In the genomic region with DNA sequence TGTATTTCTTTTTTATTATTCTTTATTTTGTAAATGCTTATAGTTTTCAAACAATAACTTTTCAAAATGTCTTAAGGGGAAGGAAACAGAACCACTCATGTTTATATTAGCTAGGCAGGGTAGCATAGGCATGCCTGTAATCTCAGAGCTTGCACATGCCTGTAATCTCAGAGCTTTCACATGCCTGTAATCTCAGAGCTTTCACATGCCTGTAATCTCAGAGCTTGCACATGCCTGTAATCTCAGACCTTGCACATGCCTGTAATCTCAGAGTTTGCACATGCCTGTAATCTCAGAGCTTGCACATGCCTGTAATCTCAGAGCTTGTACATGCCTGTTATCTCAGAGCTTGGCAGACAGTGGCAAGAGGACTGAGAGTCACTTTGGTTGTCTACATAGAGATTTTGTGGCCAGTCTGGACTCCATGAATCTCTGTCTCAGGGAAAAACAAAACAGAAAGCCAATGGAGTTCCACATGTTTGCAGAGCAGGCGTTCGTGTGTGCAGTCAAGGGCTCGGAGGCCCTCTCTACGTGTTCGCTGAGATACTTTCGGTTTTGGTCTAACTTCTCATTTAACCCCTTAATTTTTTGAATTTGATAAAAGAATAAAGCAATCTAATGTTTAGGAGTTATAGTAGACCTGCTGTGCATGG, we compare ENCODE assay signal across 17 mouse cellular contexts. TPM values are rescaled to one million over a fixed set of nuclear protein-coding genes. Genes with fewer than 3 reads are reported as not detected.
DNase-seq lines count a peak whose midpoint lies in the region; ATAC-seq and TF ChIP-seq lines count a peak whose summit lies in the region.
"Had no signal": no experiment of that assay in that cellular context is flagged by ENCODE, and none has a peak within 500 bp of the region (broad histone marks: within the 10 kb centered on the region; RNA-seq: fewer than 3 reads in every experiment).

No protein-coding gene starts in this region.

- 95% methylated on average over 6 of the region's 6 CpGs for WGBS in hindbrain, embryonic 16.5 days

- H3K27ac ChIP-seq in layer of hippocampus, adult 2 months = peak overlapping the region; percentile 10; the same call in 1 of the 2 replicates
- H3K27ac ChIP-seq in MEL (ENCODE audit: control insufficient read depth, low read depth, low read length) = no peak overlapping the region
- no peak overlapping the region for H3K27ac ChIP-seq in hindbrain, embryonic 16.5 days (ENCODE audit: low read depth, low read length)
- H3K27ac ChIP-seq: heart, embryonic 15.5 days; limb, embryonic 15.5 days; midbrain, embryonic 13.5 days; neural tube, embryonic 12.5 days had no signal

- no peak overlapping the region for H3K4me3 ChIP-seq in layer of hippocampus, adult 2 months
- H3K4me3 ChIP-seq in MEL (ENCODE audit: control insufficient read depth in 1 of 2, insufficient read depth in 1 of 2, low read depth in 2 of 2, low read length in 2 of 2) = no peak overlapping the region
- peak overlapping the region; percentile 38 for H3K4me3 ChIP-seq in megakaryocyte, embryonic 14.5 days (replicated peaks)
- H3K4me3 ChIP-seq in hindbrain, embryonic 16.5 days (ENCODE audit: low read length) = no peak overlapping the region
- H3K4me3 ChIP-seq: heart, embryonic 15.5 days; limb, embryonic 15.5 days; midbrain, embryonic 13.5 days; neural tube, embryonic 12.5 days had no signal

- H3K9me3 ChIP-seq in MEL (replicated peaks; ENCODE audit: insufficient read depth, low read length) = no peaks in the 10 kb centered on the region
- no peaks in the 10 kb centered on the region for H3K9me3 ChIP-seq in megakaryocyte, embryonic 14.5 days
- H3K9me3 ChIP-seq in hindbrain, embryonic 16.5 days (ENCODE audit: control insufficient read depth, low read length) = no peaks in the 10 kb centered on the region
- H3K9me3 ChIP-seq: heart, embryonic 15.5 days; limb, embryonic 15.5 days; midbrain, embryonic 13.5 days; neural tube, embryonic 12.5 days had no signal

- TF ChIP-seq CTCF in layer of hippocampus, adult 2 months (conservative IDR thresholded peaks at IDR 0.05) = no peak
- TF ChIP-seq CTCF in MEL (IDR thresholded peaks at IDR 0.05 in 2 of 3, conservative IDR thresholded peaks at IDR 0.05 in 1 of 3; ENCODE audit: control insufficient read depth in 1 of 3, insufficient read depth in 1 of 3, low read depth in 2 of 3, low read length in 3 of 3, poor library complexity in 1 of 3, severe bottlenecking in 1 of 3) = no peak

- no peak overlapping the region for H3K9ac ChIP-seq in MEL (ENCODE audit: control insufficient read depth, low read depth, low read length, poor library complexity, severe bottlenecking)
- no peak overlapping the region for H3K9ac ChIP-seq in hindbrain, embryonic 16.5 days (ENCODE audit: low read depth, low read length)
- H3K9ac ChIP-seq: heart, embryonic 15.5 days; limb, embryonic 15.5 days; midbrain, embryonic 13.5 days; neural tube, embryonic 12.5 days had no signal

- ATAC-seq in hindbrain, embryonic 16.5 days = no peak
- ATAC-seq: forebrain, embryonic 14.5 days; midbrain, embryonic 13.5 days had no signal

- TF ChIP-seq POLR2A in MEL (IDR thresholded peaks at IDR 0.05; ENCODE audit: control insufficient read depth in 1 of 2, insufficient read depth in 1 of 2, low read depth in 1 of 2, low read length in 2 of 2, poor library complexity in 1 of 2) = no peak

- H3K36me3 ChIP-seq in MEL (ENCODE audit: control insufficient read depth in 1 of 2, insufficient read depth in 2 of 2, low read length in 2 of 2) = no peaks in the 10 kb centered on the region
- no peaks in the 10 kb centered on the region for H3K36me3 ChIP-seq in megakaryocyte, embryonic 14.5 days (replicated peaks; ENCODE audit: low read length)
- H3K36me3 ChIP-seq in hindbrain, embryonic 16.5 days (ENCODE audit: control insufficient read depth, insufficient read depth, low read length) = no peaks in the 10 kb centered on the region
- H3K36me3 ChIP-seq: heart, embryonic 15.5 days; limb, embryonic 15.5 days; midbrain, embryonic 13.5 days; neural tube, embryonic 12.5 days had no signal

- H3K4me1 ChIP-seq in MEL (ENCODE audit: control insufficient read depth in 1 of 2, insufficient read depth in 2 of 2, low read length in 2 of 2) = no peaks in the 10 kb centered on the region
- H3K4me1 ChIP-seq in megakaryocyte, embryonic 14.5 days = no peaks in the 10 kb centered on the region
- no peaks in the 10 kb centered on the region for H3K4me1 ChIP-seq in hindbrain, embryonic 16.5 days (ENCODE audit: control insufficient read depth, insufficient read depth, low read depth, low read length)
- H3K4me1 ChIP-seq: heart, embryonic 15.5 days; limb, embryonic 15.5 days; midbrain, embryonic 13.5 days; neural tube, embryonic 12.5 days had no signal

- no peak for TF ChIP-seq EP300 in MEL (IDR thresholded peaks at IDR 0.05; ENCODE audit: low read depth in 1 of 2, low read length in 2 of 2)

- peaks cover 0 to 1% of the 10 kb centered on the region in 2 experiments; a peak in 1 of 4 replicates for H3K27me3 ChIP-seq in MEL (ENCODE audit: control insufficient read depth in 1 of 2, insufficient read depth in 2 of 2, low read length in 2 of 2)
- no peaks in the 10 kb centered on the region for H3K27me3 ChIP-seq in megakaryocyte, embryonic 14.5 days (replicated peaks)
- no peaks in the 10 kb centered on the region for H3K27me3 ChIP-seq in hindbrain, embryonic 16.5 days (replicated peaks; ENCODE audit: control insufficient read depth, insufficient read depth, low read length)
- H3K27me3 ChIP-seq: heart, embryonic 15.5 days; limb, embryonic 15.5 days; midbrain, embryonic 13.5 days; neural tube, embryonic 12.5 days had no signal

- H3K4me2 ChIP-seq in hindbrain, embryonic 16.5 days (ENCODE audit: low read length) = no peak overlapping the region
- H3K4me2 ChIP-seq: heart, embryonic 15.5 days; limb, embryonic 15.5 days; midbrain, embryonic 13.5 days; neural tube, embryonic 12.5 days had no signal

- no peak for DNase-seq in layer of hippocampus, adult 2 months (ENCODE audit: low spot score in 2 of 2)
- DNase-seq in layer of hippocampus, postnatal 14 days (ENCODE audit: low spot score in 2 of 2) = no peak
- DNase-seq in 416B (ENCODE audit: low read depth) (peak; percentile 47), MEL (ENCODE audit: low read depth, low spot score) (no peak)
- no peak for DNase-seq in adrenal gland, postnatal 10 days
- DNase-seq: adrenal gland, adult 8-10 months; gastrocnemius, postnatal 14 days; kidney, postnatal 10 days; retina, postnatal 1 day; spleen, adult 18-20 months had no signal

- no peaks in the 10 kb centered on the region for H3K79me2 ChIP-seq in MEL (ENCODE audit: control insufficient read depth, insufficient read depth, low read length, poor library complexity)

- no peak for TF ChIP-seq RAD21 in MEL (IDR thresholded peaks at IDR 0.05; ENCODE audit: low read depth, low read length)

TF ChIP-seq in MEL, 35 proteins besides CTCF, POLR2A, EP300 and RAD21:
- TF ChIP-seq RCOR1 (IDR thresholded peaks at IDR 0.05; ENCODE audit: low read depth, low read length) = 0 out of 2 replicates have a peak, but pooled peaks have one; percentile 27
- no peak for TF ChIP-seq MAZ (IDR thresholded peaks at IDR 0.05; ENCODE audit: low read depth, low read length)

RNA-seq across cellular contexts. Expression of a gene that starts 10.8 kb away (rescaled TPM):
- total RNA-seq in layer of hippocampus, adult 2 months (2021) = 1 to 10 TPM; 8.7 to 8.9 TPM
- 1 to 10 TPM; 5.8 to 7.5 TPM for total RNA-seq in layer of hippocampus, postnatal 14 days (2021)
- total RNA-seq in MEL (2012; rRNA removed) = not detected in 2 replicates
- polyA plus RNA-seq in MEL (2012; ENCODE audit: insufficient read depth in 1 of 2, insufficient read length in 2 of 2, low read depth in 1 of 2, low replicate concordance in 2 of 2, missing spikeins in 1 of 2) = not detected
- not detected in 2 replicates for polyA plus RNA-seq in megakaryocyte, embryonic 14.5 days (2012; ENCODE audit: insufficient read depth, low replicate concordance)
- polyA plus RNA-seq in hindbrain, embryonic 16.5 days (2015; fragmentation: Nextera tagmentation; extraction: Ambion mirVana) = 11.2 and 11.4 TPM in 2 replicates
- total RNA-seq in adrenal gland, postnatal 10 days (2021) = 10 to 100 TPM in 1 of 2 experiments, 1 to 10 TPM in 1; 2.6 to 14.1 TPM
